Mouse (Mus musculus) G1E-ER4 (cell line): ENCODE measurements around the gene Cbr2. TPM values are rescaled to one million over a fixed set of nuclear protein-coding genes. Genes with fewer than 3 reads are reported as not detected.
"Not testable (repeated sequence)": the region's sequence is repeated elsewhere in the genome, so short reads cannot be mapped to it uniquely, and the experiment has no call there.

ENCODE experiments used
- GATA1 ChIP-seq: IDR thresholded peaks from one replicate; pipeline ENCODE4 v1.8.0; 2012; ENCODE audit warnings: low read length, inconsistent platforms
- polyA plus RNA-seq: library from polyadenylated mRNA; stranded (reverse); fragments of >175 nt; gene quantifications from 2 replicates; pipeline ENCODE4 v1.2.3, GENCODE M21; 2012

Cbr2 gene
- not detected in 2 replicates for polyA plus RNA-seq

DNA sequence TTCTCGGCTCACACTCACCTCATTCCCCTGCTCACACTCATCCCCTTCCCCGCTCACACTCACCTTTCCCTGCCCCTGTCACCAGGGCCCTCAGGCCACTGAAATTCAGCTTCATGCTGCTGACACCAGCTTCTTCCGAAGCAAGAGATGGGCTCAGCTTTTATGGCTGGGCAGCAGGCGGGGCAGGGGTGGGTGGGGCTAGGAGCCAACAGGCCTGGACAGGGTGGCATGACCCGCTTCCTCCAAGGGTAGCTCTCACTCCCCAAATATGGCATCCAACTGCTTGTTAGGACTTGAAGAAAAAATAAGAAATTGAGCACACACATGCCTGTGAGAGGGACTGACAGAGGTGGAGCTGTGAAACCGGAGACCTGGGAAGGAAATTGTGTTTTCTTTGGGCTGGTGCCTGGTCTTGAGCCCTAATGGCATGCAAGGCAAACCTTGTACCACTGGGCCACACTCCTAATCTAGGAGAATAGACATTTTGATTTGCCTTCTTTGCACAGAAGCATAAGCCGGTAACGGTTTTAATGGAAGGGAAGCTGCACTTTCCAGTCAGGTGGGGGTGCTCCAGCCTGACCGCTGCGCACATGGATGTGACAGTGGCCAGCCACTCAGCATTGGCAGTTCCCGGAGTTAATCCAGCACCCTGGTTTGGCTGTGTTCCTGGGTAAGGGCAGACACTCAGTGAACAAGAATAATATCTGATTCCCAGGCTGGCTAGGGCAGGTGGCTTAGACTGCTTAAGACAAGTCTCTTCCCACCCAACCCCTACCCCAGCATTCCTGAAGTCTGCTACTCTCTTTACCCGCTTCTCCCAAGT lies at the start of gene Cbr2:
Cbr2 (minus strand) TSS at position 257 of the 823 bp plus-strand sequence.
- TF ChIP-seq GATA1, result no peak

DNA sequence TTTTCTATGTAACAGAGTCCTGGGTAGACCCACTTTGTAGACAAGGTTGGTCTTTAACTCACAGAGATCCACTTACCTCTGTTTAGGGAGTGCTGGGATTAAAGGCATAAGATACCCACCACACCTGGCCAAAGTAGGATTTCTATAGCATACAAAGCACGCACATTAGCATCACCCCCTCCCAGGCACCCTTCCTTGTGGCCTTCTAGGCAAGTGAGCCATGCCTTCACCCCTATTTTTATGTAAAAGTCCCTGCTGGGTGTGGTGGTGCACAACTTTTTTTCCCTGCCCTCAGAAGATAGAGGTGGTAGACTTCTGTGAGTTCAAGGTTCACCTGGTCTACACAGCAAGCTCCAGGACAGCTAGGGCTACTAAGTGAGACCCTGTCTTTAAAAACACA lies 48.0 kb upstream of the Cbr2 start:
- no peak for TF ChIP-seq GATA1

DNA sequence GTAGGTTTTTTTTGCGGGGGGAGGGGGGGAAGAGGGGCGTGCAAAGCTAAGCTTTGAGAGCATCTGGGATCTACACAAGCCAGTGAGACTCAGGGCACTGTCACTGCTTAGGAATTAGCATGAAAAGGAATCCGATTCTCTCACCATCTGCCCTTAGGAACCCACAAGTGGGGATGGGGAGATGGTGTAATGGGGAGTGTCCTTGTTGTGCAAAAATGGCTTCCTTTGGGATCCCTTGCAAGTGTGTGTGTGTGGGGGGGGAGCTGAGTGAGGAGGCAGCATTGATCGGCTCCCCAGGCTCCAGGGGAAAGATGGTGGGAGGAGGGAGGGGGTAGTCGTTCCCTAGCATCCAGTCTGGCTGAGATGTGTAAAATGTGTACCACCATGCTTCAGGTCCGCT lies 45.2 kb upstream of the Cbr2 start:
- TF ChIP-seq GATA1, result no peak

DNA sequence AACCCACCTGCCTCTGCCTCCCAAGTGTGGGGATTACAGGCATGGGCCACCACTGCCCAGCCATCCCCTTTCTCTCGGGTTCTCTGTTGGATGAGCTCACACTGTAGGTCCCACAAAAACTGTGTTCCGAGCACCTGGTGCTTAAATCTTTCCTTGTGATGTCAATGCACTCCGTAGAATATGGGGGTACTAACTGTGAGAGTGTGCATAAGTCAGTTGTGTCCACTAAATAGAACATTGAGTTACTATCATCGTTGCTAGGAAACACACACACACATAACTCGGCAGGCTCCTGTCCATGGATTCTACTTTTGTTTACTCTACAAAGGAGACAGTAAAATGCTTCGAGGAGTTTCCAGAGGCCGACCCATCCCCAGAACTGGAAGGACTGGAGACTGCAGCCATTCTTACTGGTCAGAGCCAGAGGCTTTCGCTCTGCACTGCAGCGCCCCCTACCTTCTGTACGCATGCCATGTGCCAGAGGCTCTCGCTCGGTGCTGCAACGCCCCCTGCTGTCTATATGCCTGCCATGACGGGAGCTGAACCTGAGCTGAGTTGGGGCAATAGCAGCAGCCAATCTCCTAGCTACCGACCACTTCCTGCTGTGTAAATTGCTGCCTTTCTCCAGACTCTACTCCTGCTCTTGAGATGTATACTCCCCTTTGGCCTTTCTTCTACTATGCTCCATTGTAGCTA lies 44.0 kb upstream of the Cbr2 start:
- no peak for TF ChIP-seq GATA1

DNA sequence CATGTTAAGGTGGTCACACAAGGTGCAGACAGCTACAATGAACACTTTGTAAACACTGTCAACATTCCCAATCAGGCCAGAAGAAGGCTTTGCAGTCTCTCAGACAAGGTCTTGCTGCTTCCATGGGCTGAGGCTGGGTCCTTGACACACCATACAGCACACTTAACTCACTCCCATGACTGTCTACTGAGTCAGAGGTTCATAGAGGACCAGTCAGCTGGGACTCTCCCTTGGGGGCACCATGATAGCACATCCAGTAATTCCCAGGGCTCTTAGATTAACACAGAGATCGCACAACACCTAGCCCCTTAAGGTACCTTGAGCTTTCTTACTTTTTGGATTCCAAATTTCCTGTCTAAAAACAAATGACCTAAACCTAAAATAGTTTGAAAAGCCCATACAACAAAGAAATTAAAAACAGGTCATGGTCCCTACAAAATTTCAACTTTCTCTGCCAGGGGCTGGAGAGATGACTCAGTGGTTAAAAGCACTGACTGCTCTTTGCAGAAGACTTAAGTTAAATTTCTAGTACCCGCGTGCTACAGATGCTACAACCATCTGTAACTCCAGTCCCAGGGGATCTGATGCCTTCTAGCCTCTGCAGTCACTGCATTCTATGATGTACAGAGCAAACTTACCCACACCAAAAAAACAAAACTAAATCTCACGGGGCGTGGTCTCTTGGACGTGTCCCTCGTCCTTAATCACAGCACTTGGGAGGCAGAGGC lies 41.7 kb upstream of the Cbr2 start:
- no peak for TF ChIP-seq GATA1

DNA sequence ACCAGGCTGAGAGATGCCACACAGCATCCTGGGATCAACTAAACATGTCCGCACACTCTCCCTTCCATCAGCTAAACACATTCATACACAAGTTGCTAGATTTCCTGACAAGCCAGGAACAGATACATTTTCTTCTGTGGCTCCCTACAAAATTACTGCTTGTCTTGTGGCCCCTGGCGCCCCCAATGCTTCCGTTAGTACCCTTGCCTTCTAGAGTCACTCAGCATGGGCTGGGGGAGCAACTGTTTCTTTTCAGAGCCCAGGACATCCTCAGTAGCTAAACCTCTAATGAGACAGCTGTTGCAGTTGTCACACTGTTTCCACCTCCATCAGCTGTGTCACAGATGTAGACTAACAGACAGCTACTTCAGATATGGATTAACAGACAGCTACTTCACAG lies 40.8 kb upstream of the Cbr2 start:
- no peak for TF ChIP-seq GATA1

DNA sequence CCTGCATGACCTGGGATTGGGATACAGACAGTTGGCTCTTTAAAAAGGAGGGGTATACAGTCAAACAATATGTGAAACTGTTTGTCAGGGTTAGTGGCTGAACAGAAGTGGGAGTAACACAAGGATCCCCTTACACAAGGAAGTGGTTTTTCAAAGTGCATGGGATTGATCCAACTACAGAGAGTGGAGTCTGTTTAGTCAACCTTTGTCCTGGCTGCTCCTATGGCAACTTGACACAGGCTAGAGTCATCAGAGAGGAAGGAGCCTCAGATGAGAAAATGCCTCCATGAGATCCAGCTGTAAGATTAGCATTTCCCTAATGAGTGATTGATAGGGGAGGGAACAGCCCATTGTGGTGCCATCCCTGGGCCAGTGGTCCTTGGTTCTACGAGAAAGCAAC lies 36.3 kb upstream of the Cbr2 start:
- TF ChIP-seq GATA1, result no peak

DNA sequence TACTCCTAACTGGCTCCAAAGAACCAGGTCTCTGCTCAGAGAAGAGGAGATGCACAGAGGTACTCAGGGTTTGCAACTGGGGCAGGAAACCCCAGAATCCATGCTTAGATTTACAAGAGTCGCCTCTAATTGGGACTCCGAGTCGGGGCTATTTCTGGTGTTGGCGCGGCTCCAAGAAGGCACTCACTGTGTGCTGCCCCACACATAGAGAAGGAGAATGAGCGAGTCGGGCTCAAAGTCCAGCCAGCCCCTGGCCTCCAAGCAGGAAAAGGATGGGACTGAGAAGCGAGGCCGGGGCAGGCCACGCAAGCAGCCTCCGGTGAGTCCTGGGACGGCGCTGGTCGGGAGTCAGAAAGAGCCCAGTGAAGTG lies 30.7 kb upstream of the Cbr2 start, which contains the start of gene Hmga1b:
Hmga1b (plus strand) TSS at position 123 of the 370 bp plus-strand sequence.
- TF ChIP-seq GATA1, result not testable (repeated sequence)

DNA sequence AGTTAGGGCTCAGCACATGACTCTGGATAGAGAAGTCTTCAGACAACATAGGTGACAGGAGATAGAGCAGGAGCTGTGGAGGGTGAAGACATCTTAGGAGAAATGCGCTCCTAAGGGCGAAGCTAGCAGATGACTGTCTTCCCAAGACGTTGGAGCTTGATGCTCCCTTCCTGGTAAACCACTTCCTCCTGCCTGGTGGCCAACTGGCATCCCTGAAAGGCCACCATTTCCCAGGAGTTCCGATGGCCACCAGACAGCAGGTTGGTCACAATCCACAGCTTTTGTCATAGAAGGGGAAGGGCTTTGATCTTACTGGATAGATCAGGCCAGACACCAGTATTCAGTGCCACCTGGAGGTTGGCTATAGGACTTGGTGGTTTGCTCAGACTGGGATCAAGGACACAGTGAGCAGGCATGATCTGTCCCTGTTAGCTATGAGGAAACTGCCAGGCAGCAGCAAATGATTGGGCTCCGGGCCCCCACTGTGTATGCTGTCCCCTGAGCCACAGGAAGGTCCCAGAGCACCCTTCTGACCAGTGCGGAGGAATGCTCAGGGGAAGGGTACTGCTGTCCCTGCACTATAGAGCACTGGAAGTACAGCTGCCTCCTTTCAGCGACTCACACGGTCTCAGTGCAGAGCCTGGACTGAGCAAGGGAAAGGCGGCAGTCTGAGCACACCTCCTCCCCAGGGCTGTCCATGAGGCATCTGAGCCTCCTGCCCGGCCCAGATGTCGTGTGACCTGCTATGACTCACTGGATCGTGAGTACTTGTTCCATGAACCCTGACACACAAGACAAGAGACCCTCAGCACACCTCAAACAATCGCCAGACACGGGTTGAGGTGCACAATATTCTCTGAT lies 30.1 kb upstream of the Cbr2 start:
- TF ChIP-seq GATA1, result no peak

DNA sequence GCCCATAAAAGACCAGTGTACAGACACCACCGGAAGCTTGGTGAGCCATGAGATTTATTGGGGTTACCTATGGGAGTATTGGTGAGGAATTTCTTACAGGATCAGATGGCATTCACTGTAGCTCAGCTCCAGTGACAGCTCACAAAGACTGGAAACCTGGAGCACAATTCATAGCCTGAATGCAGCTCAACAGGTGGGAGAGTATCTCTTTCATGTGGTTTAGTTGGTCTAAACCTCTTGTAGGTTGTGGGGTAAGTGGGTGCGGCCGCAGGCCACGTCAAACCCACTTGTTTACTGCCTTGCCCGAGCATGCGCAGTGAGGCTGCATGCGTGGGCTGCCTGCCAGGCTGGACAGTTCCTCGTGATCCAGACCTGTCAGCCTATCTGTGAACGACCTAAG lies 28.3 kb upstream of the Cbr2 start:
- TF ChIP-seq GATA1, result no peak

DNA sequence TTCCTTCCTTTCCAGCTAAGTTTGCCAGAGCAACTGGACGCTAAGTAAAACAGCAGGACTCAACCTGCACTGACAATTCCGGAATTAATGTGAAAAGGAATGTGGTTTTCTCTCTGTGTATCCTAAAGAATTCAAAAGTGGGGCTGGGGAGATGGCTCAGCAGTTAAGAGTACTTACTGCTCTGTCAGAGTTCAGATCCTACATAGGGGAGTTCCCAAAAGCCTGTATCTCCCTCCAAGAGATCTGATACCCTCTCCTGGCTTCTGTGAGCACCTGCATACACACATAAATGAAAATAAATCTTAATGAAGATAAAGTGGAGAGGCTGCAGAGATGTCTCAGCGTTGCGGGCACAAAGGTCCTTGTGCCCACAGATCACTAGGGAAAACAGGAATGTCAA lies 19.7 kb upstream of the Cbr2 start:
- no peak for TF ChIP-seq GATA1

DNA sequence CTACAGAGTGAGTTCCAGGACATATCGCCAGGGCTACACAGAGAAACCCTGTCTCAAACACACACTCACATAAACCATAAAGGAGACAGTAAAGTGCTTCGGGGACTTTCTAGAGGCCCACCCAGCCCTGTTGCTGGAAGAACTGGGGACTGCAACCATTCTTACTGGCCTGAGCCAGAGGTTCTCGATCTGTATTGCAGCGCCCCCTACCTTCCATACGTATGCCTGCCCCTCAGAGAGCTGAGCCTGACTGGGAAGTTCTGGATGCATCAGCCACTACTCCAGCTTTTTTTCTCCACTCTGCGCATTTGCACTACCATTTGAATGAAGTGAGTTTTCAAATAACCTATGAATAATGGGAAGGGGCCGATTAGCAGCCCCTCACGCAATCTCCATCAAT lies 17.5 kb upstream of the Cbr2 start:
- no peak for TF ChIP-seq GATA1

DNA sequence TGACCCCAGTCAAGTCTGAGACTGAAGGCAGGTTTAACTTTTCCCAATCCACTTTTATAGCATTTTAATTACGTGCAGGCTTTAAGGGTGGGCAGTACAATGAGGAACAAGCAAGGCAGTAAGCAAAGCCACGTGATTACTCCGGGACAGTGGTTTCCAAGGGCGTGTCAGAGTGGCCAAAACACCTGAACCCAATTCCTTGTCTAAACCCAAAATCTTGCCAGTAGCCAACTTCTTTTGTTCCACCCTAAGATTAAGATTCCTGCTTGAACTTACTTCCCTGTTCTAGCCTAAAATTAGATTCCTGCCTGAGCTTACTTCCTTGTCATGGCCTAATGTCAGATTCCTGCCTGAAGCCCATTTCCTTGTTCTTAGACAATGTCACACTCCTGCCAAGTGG lies 16.1 kb upstream of the Cbr2 start:
- TF ChIP-seq GATA1, result no peak

DNA sequence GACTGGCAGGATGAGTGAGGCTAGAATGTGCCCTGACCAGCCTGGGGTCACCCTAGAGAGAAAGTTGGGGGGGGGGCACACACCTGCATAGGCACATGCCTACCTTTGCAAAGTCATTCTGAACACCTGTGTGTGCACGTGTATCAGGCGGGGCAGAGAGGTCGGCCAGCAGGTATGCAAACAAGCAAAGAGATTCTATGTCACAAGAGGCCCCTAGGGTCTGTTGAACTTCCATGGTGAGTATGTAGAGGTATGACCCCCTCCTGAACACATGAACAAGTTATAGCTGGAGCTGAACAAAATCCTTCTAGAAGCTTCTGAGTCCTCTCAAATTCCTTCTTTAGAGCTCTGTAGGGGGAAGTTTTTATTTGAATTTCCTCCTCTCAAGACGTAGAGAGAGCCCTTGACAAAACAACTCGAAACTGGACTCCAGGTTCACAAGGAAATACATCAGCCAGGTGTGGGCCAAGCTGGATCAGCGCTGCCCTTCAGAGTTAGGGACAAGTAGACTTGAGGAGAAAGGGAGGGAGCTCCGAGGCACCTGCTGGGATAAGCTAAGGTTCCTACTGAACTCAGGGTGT lies 12.3 kb upstream of the Cbr2 start:
- no peak for TF ChIP-seq GATA1

DNA sequence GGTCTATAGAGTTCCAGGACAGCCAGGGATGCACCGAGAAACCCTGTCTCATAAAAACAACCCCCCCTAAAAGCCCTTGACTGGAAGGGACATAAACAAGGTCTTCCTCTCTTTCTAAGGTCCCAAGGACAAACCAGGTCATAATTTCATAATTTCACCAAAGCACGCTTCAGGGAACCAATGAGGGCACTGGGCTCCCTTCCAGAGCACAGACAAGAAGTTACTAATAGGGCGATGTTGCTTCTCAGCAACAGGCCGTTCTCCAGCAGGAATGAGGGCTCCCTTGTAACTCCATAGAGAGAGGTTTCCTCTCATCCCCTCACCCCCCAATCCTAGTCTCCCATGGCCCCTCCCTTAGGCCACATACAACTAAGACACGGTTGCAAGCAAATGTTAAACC lies 9.1 kb upstream of the Cbr2 start:
- no peak for TF ChIP-seq GATA1

DNA sequence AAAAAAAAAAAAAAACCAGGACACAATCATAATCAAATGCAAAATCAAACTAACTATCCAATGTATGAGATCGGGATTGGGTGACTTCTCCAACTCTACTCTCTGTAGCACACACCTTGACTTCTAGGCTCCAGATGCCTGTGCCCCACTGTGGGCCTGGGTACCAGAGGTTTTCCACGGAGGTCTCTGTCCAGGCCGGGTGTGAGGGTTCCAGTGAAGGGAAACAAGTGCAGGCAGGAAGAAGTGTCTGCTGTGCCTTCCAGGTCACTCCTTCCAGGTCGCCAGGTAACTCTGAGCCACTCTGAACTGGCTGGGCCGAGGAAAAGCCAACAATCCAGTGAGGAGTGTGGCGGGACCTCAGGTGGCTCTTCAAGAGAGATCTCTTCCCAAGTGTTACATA lies 4.5 kb upstream of the Cbr2 start:
- no peak for TF ChIP-seq GATA1
